Mouse (Mus musculus) frontal cortex, postnatal 10 days (tissue): ENCODE measurements at regions not wholly inside any gene's neighbourhood (a gene's known extent, or its start where the extent isn't known, plus 50 kb on each side); places are given as distances from the start of the nearest gene placed in this dataset.
A peak's percentile ranks its signal among the peaks of the same experiment; 100 is the strongest.

Experiments
- DNase-seq, 2 experiments: peaks; one replicate each; pipeline ENCODE4 v3.0.0; 2022; ENCODE audit warnings: low spot score in 2 of 2, mixed read lengths in 1 of 2

GRCm38 (mm10) chr6:84514623-84515022, 79.1 kb downstream of the Cyp26b1 start:
- DNase-seq: no peak

- DNase-seq: no peak
Measured at GRCm38 (mm10) chr6:84508598-84508997, 85.1 kb downstream of the Cyp26b1 start.

GRCm38 (mm10) chr6:84506675-84507074, 87.0 kb downstream of the Cyp26b1 start:
- DNase-seq: no peak

- DNase-seq: no peak
Measured at GRCm38 (mm10) chr6:84500255-84500886, 93.3 kb downstream of the Cyp26b1 start.

- no peak for DNase-seq
Measured at GRCm38 (mm10) chr6:84498076-84498475, 95.6 kb downstream of the Cyp26b1 start.

GRCm38 (mm10) chr6:84493676-84494075, 100.0 kb downstream of the Cyp26b1 start:
- DNase-seq: no peak

- no peak for DNase-seq
Measured at GRCm38 (mm10) chr6:84493169-84493568, 100.5 kb downstream of the Cyp26b1 start.

- DNase-seq: no peak
Measured at GRCm38 (mm10) chr6:84492594-84492993, 101.1 kb downstream of the Cyp26b1 start.

- DNase-seq: no peak
Measured at GRCm38 (mm10) chr6:84491106-84491505, 102.6 kb downstream of the Cyp26b1 start.

- no peak for DNase-seq
Measured at GRCm38 (mm10) chr6:84481205-84481604, 112.5 kb downstream of the Cyp26b1 start.

- DNase-seq: no peak
Measured at GRCm38 (mm10) chr6:84477072-84477471, 116.6 kb downstream of the Cyp26b1 start.

GRCm38 (mm10) chr6:84476466-84476865, 117.2 kb downstream of the Cyp26b1 start:
- DNase-seq: peak in 1 of 2 experiments; percentile 13

GRCm38 (mm10) chr6:84474835-84475234, 118.9 kb downstream of the Cyp26b1 start:
- no peak for DNase-seq

- no peak for DNase-seq
Measured at GRCm38 (mm10) chr6:84473171-84473570, 120.5 kb downstream of the Cyp26b1 start.

- DNase-seq: no peak
Measured at GRCm38 (mm10) chr6:84472287-84472686, 121.4 kb downstream of the Cyp26b1 start.

GRCm38 (mm10) chr6:84467319-84467718, 126.4 kb downstream of the Cyp26b1 start:
- DNase-seq: no peak

GRCm38 (mm10) chr6:84466223-84466622, 127.5 kb downstream of the Cyp26b1 start:
- DNase-seq: peak; percentile 25 to 45

GRCm38 (mm10) chr6:84465596-84465995, 128.1 kb downstream of the Cyp26b1 start:
- DNase-seq: no peak

- no peak for DNase-seq
Measured at GRCm38 (mm10) chr6:84463592-84464367, 129.9 kb downstream of the Cyp26b1 start.

- DNase-seq: no peak
Measured at GRCm38 (mm10) chr6:84456803-84457202, 136.9 kb downstream of the Cyp26b1 start.

GRCm38 (mm10) chr6:84445093-84445492, 148.6 kb downstream of the Cyp26b1 start:
- peak in 1 of 2 experiments; percentile 26 for DNase-seq

- no peak for DNase-seq
Measured at GRCm38 (mm10) chr6:84442667-84443066, 151.0 kb downstream of the Cyp26b1 start.
